Mouse (Mus musculus): ENCODE results near the gene Olfm1. TPM values are rescaled to one million over a fixed set of nuclear protein-coding genes. Genes with fewer than 3 reads are reported as not detected.

The Olfm1 gene
- total RNA-seq, 1 experiment from 2014 or later: 32.8 TPM

GRCm38 (mm10) chr2:28236447-28236846 lies 43.7 kb downstream of the Olfm1 start:
- DNase-seq: no peak

DNA sequence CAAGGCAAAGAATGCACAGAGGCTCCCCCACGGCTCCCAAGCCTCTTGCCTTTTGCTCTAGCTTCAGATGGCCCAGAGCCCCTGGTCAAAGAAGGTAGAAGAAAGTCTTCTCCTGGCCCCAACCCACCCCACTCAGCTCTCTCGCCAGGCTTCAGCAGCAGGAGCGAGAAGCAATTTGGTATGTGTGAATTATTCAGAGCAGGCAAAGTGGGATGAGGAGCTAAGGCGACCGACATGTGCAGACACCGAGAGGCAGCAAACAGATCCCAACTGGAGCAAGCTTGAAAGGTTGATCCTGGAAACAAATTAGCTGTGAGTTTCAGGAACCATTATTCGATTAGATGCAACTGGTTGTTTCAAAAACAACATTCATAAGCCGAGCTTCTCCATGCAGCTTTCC lies 46.8 kb downstream of the Olfm1 start:
- no peak for DNase-seq

DNA sequence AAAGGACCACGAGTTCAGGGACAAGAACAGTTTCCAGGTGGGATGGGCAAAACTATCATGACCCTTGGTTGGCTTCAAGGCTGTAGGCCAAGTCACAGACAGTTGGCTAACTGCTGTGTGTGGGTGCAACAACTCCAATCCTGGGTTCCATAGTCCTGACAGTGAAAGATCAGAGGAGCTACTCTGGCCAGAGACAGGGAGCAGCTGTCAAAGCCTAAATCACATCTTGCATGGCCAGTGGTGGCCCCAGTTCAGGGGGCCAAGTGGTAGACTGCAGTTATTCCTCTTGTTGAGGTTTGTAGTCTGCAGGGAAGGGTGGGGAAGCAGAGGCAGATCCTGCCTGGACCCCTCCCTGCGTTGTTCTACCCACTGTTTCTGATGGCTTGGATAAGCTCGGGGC lies 48.1 kb downstream of the Olfm1 start:
- DNase-seq: no peak

DNA sequence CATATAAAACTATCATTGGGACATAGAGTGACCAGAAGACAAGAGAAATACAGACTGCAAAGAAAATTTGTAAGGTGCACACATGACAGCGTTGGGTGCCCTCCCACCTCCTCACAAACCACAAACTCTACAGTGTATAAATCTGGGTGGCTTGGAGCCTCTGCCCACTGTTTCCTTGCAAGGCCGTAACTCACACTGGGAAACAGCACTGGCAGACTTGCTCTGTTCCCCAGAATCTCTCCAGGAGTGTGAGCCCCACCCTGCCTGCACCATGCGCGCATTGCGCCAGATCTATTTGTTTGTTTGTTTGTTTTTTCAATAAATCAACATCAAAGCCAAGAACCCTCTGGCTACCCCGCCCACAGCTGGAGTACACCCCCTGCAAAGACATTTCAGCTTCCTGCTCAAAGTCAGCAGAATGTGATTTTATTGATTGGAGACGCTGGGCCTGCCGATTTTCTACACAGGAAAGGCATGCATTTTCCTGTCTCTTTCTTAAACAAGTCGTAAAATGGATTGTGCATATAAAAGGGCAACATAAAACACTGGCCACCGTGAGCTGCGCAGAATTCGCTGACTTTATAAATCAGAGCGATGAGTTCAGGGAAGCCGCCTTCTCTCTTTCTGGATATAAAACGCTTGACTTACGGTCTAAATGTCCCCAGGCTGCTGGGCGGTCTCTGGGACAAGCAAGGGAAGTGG lies 48.9 kb downstream of the Olfm1 start:
- no peak for DNase-seq

GRCm38 (mm10) chr2:28242222-28242543 lies 49.4 kb downstream of the Olfm1 start:
- DNase-seq: no peak

DNA sequence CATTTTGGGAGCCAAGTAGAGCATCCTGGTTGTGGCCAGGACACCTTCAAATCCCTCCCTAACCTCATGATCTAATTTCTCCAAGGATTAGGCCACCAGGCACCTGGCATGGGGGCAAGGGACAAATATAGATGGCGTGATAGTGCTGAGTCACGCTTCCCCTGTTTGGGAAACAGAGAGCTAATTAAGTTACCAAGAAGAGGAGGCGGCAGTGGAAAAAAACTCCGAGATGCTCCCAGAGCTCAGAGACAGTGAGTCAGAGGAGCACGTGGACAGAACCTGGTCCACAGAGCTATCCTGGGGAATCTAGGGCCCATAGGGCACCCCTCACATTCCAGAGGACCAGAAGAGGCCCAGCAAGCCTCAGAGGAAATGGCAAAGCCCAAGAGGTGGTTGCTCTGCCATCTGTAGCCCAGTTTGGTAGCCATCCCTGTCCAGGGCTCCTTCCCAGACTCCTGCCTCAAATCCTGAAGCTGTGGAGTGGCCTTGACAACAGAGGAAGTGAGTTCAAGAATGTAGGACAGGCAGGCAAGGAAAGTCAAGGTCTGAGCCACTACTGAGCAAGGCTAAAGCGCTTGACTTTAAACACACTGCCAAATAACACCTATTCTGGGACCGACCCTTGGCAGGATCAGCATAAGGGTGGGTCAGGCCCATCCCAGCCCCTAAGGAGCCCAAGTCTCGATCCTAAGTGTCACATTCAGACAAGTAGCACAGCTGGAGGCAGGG lies 52.0 kb downstream of the Olfm1 start:
- peak; percentile 30 for DNase-seq

DNA sequence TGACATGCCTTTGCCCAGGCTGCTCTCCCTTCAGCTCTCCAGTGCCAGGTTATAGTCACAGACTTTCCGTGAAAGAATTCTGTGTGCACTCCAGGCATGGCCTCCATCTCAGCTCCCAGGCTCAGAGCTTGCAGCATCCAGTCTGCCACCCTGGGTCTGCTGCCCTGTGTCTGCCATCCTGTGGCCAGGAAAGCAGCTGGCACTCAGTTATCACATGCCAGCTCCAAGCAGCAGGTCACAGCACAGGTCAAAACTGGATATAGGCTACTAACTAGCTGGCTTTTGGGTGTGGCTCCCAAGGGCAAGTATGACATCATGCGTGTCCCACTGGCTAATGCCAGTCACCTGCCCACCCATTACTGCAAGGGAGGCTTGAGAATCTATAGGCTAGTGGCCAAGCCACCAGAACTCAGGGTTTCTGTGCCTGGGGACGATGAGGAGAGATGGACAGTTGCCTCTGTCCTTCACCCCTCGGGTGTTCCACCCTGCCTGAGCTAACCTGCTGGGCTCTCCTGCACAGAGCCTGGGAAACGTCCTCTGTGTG lies 53.4 kb downstream of the Olfm1 start:
- no peak for DNase-seq

- no peak for DNase-seq
Measured at GRCm38 (mm10) chr2:28247098-28247497, 54.3 kb downstream of the Olfm1 start.

GRCm38 (mm10) chr2:28252554-28252953 lies 59.8 kb downstream of the Olfm1 start:
- DNase-seq: no peak

GRCm38 (mm10) chr2:28256029-28256428 lies 63.2 kb downstream of the Olfm1 start:
- no peak for DNase-seq

GRCm38 (mm10) chr2:28261438-28261837 lies 68.6 kb downstream of the Olfm1 start:
- DNase-seq: no peak

DNA sequence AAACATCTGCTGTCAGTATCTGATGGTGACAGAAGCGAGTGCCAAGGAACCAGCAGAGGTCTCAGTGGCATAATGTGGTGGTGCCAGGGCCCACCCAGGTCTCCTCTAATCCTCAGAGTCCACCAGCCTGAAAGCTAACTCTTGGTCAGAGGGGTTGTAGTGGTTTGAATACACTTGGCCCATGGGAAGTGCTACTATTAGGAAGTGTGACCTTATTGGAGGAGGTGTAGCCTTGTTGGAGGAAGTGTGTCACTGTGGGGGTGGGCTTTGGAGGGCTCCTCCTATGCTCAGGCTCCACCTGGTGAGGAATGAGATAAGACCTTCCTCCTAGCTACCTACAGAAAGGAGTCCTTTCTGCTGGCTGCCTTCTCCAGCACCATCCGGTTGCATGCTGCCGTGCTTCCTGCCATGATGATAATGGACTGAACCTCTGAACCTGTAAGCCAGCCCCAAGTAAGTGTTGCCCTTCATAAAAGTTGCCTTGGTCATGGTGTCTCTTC lies 75.0 kb downstream of the Olfm1 start:
- DNase-seq: no peak

DNA sequence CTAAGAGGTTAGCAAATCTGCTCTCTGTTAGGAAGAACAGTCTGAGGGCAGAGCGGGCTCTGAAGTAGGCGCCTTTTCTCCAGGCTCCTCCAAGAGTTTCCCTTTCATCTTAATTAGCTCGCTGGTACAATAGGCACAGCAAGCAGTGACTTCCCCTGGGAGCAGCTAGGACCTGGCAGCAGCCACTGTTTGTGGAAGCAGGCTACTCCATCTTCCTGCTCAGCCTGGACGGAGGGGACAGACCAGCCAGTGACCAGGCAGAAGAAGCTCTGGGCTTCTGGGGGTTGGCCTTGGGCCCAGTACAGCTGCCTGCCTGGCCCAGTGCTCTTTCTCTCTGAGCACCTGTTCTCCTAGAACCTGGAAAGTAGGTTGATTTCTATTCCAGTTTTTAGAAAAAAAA lies 77.8 kb downstream of the Olfm1 start:
- DNase-seq: peak; percentile 15

- DNase-seq: no peak
Measured at GRCm38 (mm10) chr2:28272218-28272965, 79.6 kb downstream of the Olfm1 start.

GRCm38 (mm10) chr2:28274006-28274405 lies 81.2 kb downstream of the Olfm1 start:
- DNase-seq: no peak

DNA sequence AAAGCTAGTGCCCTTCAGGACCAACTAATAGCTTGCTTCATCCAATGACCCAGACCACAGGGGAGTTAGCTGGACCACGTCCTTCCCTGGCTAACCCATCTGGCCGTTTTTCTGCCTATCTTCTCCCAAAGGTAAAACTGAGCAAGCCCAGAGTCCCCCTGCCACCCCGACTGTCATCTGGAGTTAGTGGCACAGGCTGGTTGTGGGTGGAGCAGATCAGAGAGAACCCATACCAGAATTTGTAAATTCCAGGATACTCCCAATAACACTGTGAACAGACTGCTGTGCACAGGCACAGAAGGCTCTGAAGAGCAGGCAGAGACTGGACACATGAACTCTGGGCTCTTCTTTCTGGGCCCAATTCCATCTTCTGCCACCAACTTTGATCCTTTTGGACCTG lies 82.6 kb downstream of the Olfm1 start:
- no peak for DNase-seq

GRCm38 (mm10) chr2:28278150-28278549 lies 85.4 kb downstream of the Olfm1 start:
- peak; percentile 85 for DNase-seq

- no peak for DNase-seq
Measured at GRCm38 (mm10) chr2:28278853-28279252, 86.1 kb downstream of the Olfm1 start.

Data from adrenal gland, postnatal 25 days (tissue).